Mouse (Mus musculus) liver, embryonic 14.5 days (tissue): ENCODE measurements around the gene Gpn3.

Experiments used
- CTCF ChIP-seq: IDR thresholded peaks from 2 replicates; pipeline ENCODE4 v1.5.1; 2016; ENCODE audit warnings: antibody characterized with exemption, low read depth, control low read depth
- EP300 ChIP-seq: IDR thresholded peaks from 2 replicates; pipeline ENCODE4 v1.6.1; 2016; ENCODE audit warnings: antibody characterized with exemption, low read depth

DNA sequence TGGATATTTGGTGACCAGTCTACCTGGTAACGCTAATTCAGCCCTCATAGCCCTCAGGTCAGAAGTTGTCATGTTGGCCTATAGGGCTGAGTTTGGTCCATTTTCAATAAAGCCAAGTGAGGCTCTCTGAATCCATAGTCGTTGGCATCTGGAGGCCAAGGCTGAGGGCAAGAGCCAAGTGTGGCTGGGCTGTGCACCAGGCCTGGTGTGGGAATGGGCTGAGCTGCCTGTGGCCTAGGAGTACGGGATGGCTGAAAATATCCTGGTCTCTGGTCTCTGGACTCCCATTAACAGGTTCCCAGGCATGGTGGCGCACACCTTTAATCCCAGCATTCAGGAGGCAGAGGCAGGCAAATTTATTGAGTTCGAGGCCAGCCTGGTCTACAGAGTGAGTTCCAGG lies 18.3 kb downstream of the Gpn3 start:
- TF ChIP-seq EP300 (no peak), CTCF (no peak)
